Mouse (Mus musculus): ENCODE results near the gene March6.

The March6 gene

GRCm38 (mm10) chr15:31542013-31542958 lies 11.4 kb upstream of the March6 start:
- no peak for DNase-seq (ENCODE audit: low spot score)

GRCm38 (mm10) chr15:31540513-31540802 lies 9.6 kb upstream of the March6 start:
- no peak for DNase-seq (ENCODE audit: low spot score)

GRCm38 (mm10) chr15:31539643-31540512 lies 9.0 kb upstream of the March6 start:
- no peak for DNase-seq (ENCODE audit: low spot score)

GRCm38 (mm10) chr15:31538346-31538745 lies 7.5 kb upstream of the March6 start:
- DNase-seq (ENCODE audit: low spot score): no peak

GRCm38 (mm10) chr15:31537706-31538105 lies 6.9 kb upstream of the March6 start:
- no peak for DNase-seq (ENCODE audit: low spot score)

- DNase-seq (ENCODE audit: low spot score): no peak
Measured at GRCm38 (mm10) chr15:31536051-31536737, 5.3 kb upstream of the March6 start.

GRCm38 (mm10) chr15:31535259-31535855 lies 4.5 kb upstream of the March6 start:
- no peak for DNase-seq (ENCODE audit: low spot score)

- no peak for DNase-seq (ENCODE audit: low spot score)
Measured at GRCm38 (mm10) chr15:31534421-31535258, 3.8 kb upstream of the March6 start.

GRCm38 (mm10) chr15:31533529-31533928 lies 2.7 kb upstream of the March6 start:
- no peak for DNase-seq (ENCODE audit: low spot score)

GRCm38 (mm10) chr15:31532331-31533021 lies 1.6 kb upstream of the March6 start:
- DNase-seq (ENCODE audit: low spot score): no peak

GRCm38 (mm10) chr15:31531446-31532330 lies 835 bp upstream of the March6 start:
- no peak for DNase-seq (ENCODE audit: low spot score)

GRCm38 (mm10) chr15:31529811-31530658 lies 818 bp downstream of the March6 start:
- peak; percentile 38 for DNase-seq (ENCODE audit: low spot score)

- DNase-seq (ENCODE audit: low spot score): no peak
Measured at GRCm38 (mm10) chr15:31529103-31529502, 1.8 kb downstream of the March6 start.

- DNase-seq (ENCODE audit: low spot score): no peak
Measured at GRCm38 (mm10) chr15:31528477-31528876, 2.4 kb downstream of the March6 start.

GRCm38 (mm10) chr15:31526463-31526862 lies 4.4 kb downstream of the March6 start:
- no peak for DNase-seq (ENCODE audit: low spot score)

- no peak for DNase-seq (ENCODE audit: low spot score)
Measured at GRCm38 (mm10) chr15:31519000-31519399, 11.9 kb downstream of the March6 start.

- no peak for DNase-seq (ENCODE audit: low spot score)
Measured at GRCm38 (mm10) chr15:31518371-31518770, 12.5 kb downstream of the March6 start.

- no peak for DNase-seq (ENCODE audit: low spot score)
Measured at GRCm38 (mm10) chr15:31517186-31517585, 13.7 kb downstream of the March6 start.
